Mouse (Mus musculus) forelimb bud, embryonic 11.5 days (tissue): ENCODE data around the gene Adm.
"Not testable (repeated sequence)": the region's sequence is repeated elsewhere in the genome, so short reads cannot be mapped to it uniquely, and the experiment has no call there.

Experiments
- DNase-seq: peaks from one replicate; pipeline ENCODE4 v3.0.0-alpha.2; 2012; ENCODE audit warnings: low read depth, low spot score

Adm gene

DNA sequence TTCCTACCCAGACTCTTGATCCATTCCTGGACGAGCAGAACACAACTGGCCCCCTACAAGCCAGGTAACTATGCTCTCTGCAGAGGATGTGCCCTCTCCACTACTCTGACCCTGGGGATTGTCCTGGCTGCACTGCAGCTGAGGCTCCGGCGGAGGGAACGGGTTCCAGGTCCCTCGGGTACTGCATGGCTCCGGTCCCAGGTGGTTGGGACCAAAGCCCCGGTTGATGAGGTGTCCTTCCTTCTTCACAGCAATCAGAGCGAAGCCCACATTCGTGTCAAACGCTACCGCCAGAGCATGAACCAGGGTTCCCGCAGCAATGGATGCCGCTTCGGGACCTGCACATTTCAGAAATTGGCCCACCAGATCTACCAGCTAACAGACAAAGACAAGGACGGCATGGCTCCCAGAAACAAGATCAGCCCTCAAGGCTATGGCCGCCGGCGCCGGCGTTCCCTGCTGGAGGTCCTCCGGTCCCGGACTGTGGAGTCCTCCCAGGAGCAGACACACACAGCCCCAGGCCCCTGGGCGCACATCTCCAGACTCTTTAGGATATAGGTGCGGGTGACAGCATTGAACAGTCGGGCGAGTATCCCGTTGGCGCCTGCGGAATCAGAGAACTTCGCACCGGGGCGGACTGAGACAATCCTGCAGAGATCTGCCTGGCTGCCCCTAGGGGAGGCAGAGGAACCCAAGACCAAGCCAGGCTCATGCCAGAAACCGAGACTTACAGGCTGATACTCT, 1.3 kb downstream of the Adm start:
- DNase-seq: no peak

GRCm38 (mm10) chr7:110629892-110630666, 2.6 kb downstream of the Adm start:
- peak; percentile 91 for DNase-seq

- no peak for DNase-seq
These were observed 3.9 kb downstream of the Adm start for GRCm38 (mm10) chr7:110631136-110631888.

GRCm38 (mm10) chr7:110635929-110636328, 8.5 kb downstream of the Adm start:
- no peak for DNase-seq

- DNase-seq: no peak
These were observed 9.1 kb downstream of the Adm start for GRCm38 (mm10) chr7:110636559-110636958.

GRCm38 (mm10) chr7:110638305-110639110, 11.0 kb downstream of the Adm start:
- no peak for DNase-seq

GRCm38 (mm10) chr7:110639291-110639915, 11.9 kb downstream of the Adm start:
- DNase-seq: no peak

- DNase-seq: not testable (repeated sequence)
These were observed 12.5 kb downstream of the Adm start for GRCm38 (mm10) chr7:110639958-110640357.

DNA sequence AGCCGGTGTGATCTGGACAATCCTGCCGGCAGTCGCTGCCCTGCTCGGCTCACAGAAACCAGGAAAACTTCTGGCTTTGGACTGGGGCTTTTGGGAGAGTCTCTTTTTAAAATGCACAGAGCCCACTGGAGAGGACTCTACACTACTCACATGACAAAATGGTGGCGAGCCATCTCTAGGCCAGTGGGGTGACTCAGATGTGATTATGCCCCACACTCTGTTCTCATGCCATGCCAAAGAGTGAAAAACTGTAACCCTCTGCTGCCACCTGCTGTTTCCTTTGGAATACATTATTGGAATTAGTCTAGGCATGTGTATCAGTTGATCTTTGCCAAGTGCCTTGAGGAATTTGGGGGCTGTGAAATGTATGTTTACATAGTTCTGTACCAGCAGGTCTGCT, 17.9 kb downstream of the Adm start:
- peak; percentile 76 for DNase-seq

DNA sequence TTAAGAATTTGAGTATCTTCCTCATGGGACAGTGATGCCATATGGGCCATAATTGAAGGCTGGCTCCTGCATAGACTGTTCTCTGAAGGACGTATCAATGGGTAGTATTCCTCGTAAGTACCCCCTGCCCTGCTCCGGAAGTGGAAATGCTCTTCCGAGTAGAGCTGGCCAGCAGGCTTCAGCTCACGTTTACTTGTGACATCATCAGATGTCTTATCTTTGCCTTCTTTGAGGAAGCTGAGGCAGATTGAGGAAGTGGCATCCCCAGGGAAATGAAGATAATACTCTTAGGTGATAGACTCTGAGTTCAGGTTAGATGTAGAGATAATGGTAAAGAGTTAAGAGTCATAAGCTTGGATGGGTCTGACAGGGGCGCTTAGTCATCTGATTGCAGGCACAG, 18.4 kb downstream of the Adm start:
- DNase-seq: no peak

GRCm38 (mm10) chr7:110646611-110647407, 19.3 kb downstream of the Adm start:
- DNase-seq: no peak

DNA sequence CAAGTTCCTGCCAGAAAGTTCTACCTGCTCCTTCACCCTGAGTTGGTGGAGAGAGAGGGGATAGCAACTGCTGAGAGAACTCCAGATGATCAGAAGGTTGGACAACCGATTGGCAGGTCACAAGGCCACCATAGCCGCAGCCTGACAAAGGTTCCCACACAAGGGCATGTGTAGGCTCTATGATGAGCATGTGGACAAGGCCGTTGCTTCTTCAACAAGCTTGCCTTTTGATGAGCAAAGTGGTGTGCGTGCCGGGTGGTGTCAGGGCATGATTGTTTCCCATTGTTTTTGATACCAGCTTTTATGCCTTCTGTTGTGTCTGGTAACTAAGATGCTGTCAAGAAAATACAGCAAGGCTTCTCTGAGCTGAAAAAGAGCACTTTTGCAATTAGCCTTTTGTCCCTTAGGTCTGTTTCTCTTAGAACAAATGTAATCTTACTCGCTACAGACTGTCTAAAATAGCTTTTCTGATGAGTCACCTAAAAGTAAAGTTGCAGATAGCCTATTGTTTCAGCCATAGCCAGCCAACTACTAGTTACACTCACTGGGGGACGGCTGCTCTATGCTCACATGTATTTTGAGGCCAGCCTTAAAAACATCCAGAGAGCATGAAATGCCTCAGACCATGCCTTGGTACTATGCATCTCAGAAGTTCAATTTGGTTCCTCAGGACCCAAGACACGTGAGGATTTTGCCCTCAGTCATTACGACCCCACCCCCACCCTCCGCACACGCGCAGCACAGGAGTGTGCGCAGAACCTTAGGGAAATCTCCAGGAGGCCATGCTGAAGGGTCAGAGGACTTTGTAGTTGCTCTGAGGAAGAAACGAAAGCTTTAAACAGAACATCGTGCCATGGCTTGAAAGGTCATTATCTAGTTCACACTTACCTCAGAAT, 20.3 kb downstream of the Adm start:
- DNase-seq: no peak

- DNase-seq: no peak
These were observed 21.1 kb downstream of the Adm start for GRCm38 (mm10) chr7:110648455-110649085.

DNA sequence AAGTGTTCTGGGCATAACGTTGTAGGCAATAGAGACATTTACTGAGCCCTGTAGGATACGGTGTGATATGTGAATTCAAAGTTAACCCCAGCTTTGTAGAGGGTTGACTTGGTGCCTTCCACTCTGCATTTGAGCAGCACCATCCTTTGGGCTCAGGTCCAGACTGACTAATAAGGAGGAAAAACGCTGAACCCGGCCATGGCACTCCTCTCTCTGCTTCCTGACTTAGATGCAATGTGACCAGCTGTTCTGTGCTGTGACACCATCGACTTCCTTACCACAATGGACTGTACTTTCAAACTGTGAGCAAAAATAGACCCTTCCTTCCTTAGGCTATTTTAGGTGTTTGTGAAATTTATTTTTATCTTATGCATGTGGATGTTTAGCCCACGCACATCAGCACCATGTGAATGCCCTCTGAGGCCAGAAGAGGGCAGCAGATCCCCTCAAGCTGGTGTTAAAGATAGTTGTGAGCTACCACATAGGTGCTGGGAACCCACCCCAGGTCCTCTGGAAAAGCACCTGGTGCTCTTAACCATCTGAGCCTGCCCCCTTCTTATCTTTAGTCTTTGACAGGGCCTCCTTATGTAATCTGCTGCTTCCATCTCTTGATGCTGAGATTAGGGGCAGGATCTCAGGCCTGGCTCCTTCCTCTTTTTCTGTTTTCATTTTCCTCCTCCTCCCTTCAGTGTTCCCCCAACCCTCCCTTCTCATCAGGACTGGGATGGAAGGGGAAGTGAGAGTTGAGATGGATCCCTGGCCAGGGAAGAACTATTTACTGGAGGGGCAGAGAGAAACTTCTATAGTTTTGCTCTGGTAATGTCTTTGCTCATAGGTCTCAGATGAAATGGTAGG, 21.9 kb downstream of the Adm start:
- no peak for DNase-seq

DNA sequence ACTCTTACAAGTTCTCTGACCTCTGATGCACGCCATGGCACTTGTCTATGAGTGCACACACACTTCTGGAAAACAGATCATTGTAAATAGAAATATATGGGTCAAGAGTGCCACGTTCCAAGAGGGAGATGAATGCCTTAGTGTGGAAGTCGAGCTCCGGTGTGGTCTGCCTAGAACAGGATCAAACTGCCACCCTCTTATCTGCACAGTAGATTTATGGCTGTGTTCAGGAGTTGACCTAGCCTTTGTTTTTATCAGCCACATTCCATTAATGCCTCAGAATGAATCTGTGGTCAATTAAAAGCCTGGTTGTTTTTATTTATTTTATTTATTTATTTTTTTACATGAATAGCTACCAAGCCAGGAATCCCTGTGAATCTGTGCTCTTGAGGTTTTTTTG, 23.0 kb downstream of the Adm start:
- no peak for DNase-seq

DNA sequence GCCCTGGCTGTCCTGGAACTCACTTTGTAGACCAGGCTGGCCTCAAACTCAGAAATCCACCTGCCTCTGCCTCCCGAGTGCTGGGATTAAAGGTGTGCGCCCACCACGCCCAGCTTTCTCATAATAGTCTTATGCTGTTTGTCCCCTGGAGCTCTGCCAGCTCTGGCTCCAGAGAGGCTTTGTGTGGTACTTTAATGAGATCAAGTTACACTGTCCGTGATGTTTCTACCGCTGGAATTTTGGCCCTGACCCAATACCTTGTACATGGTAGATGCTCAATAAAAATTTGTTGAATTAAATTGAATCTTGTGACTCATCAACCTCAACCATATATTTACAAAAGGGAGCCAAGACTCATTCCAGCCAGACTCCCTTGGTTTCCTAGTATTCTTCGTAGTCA, 23.6 kb downstream of the Adm start:
- DNase-seq: no peak

DNA sequence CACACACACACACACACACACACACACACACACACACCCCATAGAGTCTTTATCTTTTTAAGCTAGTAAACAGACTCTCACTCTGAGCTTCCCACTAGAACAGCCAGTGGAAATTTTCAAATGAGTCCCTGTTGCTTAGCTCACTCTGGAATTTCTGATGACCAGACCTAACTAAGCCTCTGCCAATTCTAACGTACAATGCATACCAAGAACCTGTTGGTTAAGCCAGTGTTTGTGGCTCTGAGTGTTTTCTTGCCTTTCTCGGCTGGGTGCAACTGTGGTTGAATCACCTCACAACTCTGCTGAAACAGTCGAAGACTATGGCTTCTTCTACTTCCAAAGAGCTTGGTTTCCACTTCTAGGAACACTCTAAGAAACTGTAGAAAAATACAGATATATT, 27.8 kb downstream of the Adm start:
- DNase-seq: no peak

DNA sequence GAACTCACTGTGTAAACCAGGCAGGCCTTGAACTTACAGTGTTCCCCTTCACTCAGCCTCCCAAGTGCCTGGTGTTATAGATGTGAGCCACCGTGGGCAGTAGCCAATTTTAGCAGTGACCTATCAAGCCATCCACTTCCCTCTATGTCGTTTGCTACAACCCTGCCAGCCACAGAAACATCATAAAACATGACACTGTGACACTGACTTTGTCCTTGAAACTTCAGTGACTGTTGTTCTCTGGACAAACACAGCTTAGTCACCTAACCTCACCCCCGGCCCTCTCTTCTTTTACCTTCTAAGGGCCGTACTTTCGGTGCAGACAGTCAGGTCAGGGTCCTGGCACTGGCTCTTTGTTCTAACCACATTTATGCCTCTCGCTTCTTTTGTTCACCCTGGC, 28.5 kb downstream of the Adm start:
- no peak for DNase-seq
